Mouse (Mus musculus) C2C12 (cell line): ENCODE data around the gene Zfp184. TPM values are rescaled to one million over a fixed set of nuclear protein-coding genes. Genes with fewer than 3 reads are reported as not detected.

Experiments used
- H3K27me3 ChIP-seq: one replicate; pipeline ENCODE4 v1.6.1; 2011; ENCODE audit not compliant: control insufficient read depth, insufficient read depth, insufficient read length
- H3K36me3 ChIP-seq: one replicate; pipeline ENCODE4 v1.6.1; 2011; ENCODE audit not compliant: control insufficient read depth, insufficient read depth
- H3K4me3 ChIP-seq: one replicate; pipeline ENCODE4 v1.5.1; 2011; ENCODE audit warnings: mild to moderate bottlenecking, control low read depth; ENCODE audit not compliant: poor library complexity, insufficient read depth, severe bottlenecking
- H3K79me2 ChIP-seq: one replicate; pipeline ENCODE4 v1.6.1; 2011; ENCODE audit not compliant: control insufficient read depth, insufficient read depth
- H3K79me3 ChIP-seq: one replicate; pipeline ENCODE4 v1.6.1; 2011; ENCODE audit warnings: low read depth, control low read depth
- H3ac ChIP-seq: one replicate; pipeline ENCODE3; 2011; ENCODE audit warnings: low read depth; ENCODE audit not compliant: control insufficient read depth, insufficient read length
- CEBPB ChIP-seq: IDR thresholded peaks from one replicate; pipeline ENCODE4 v1.6.1; 2011; ENCODE audit warnings: low read depth, mild to moderate bottlenecking, control low read depth, moderate library complexity
- CTCF ChIP-seq: IDR thresholded peaks from one replicate; pipeline ENCODE4 v1.5.1; 2011; ENCODE audit not compliant: control insufficient read depth, insufficient read depth, insufficient read length
- FOSL1 ChIP-seq: IDR thresholded peaks from one replicate; pipeline ENCODE4 v1.8.0; 2011; ENCODE audit warnings: mild to moderate bottlenecking, low read length; ENCODE audit not compliant: poor library complexity, insufficient read depth, severe bottlenecking
- MAX ChIP-seq: IDR thresholded peaks from one replicate; pipeline ENCODE4 v1.6.1; 2011; ENCODE audit warnings: mild to moderate bottlenecking, control low read depth
- MYOD1 ChIP-seq: IDR thresholded peaks from one replicate; pipeline ENCODE4 v1.6.1; 2011; ENCODE audit warnings: low read depth; ENCODE audit not compliant: control insufficient read depth, insufficient read length
- MYOG ChIP-seq: IDR thresholded peaks from one replicate; pipeline ENCODE4 v1.6.1; 2011; ENCODE audit not compliant: control insufficient read depth, insufficient read length; ENCODE audit errors: extremely low read depth
- USF1 ChIP-seq: IDR thresholded peaks from one replicate; pipeline ENCODE4 v1.6.1; 2011; ENCODE audit warnings: low read depth, mild to moderate bottlenecking, control low read depth, moderate library complexity
- polyA plus RNA-seq: library from polyadenylated mRNA; unstranded; fragments of >200 nt; fragmentation: generic; extraction: Trizol; gene quantifications from one replicate; pipeline ENCODE4 v1.2.1, GENCODE M21; 2012; ENCODE audit warnings: missing spikeins

Zfp184 gene
- polyA plus RNA-seq, 1 experiment: 1.4 TPM

DNA sequence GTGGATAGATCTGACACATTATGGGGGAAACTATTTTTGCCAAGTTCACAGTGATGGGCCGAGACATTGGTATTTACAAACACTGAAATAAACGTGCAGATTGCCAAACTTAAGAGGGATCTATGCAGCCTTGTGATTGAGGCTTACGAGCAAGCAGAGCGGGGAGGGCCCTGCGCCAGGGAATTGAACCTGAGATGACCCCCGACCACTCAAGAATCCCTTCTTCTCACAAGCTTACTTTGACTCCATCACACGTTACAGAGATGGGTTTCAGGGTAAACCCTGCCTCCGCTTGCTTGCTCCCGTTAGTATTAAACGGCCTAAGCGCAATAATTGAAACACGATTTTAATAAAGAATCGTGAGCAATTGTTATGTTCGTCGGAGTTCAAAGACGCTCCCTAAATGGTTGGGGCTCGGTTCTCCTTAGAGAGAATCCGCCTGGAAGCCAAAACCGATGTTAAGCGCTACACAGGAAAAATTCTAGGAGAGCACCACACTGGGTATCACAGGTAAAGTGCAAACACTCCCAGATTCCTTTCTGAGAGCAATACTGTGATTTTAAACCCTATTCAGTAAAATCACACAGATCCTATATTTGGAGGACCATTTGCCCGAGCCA, 52.4 kb downstream of the Zfp184 start:
- Histone ChIP-seq H3K36me3 (no peaks in the 10 kb centered on the region), H3K4me3 (peak overlapping the region; percentile 28), H3K27me3 (no peaks in the 10 kb centered on the region), H3ac (no peak overlapping the region), H3K79me3 (no peaks in the 10 kb centered on the region), H3K79me2 (no peaks in the 10 kb centered on the region)
- TF ChIP-seq CTCF (no peak), MYOG (no peak), FOSL1 (no peak), MYOD1 (no peak), CEBPB (no peak), USF1 (no peak), MAX (no peak)

DNA sequence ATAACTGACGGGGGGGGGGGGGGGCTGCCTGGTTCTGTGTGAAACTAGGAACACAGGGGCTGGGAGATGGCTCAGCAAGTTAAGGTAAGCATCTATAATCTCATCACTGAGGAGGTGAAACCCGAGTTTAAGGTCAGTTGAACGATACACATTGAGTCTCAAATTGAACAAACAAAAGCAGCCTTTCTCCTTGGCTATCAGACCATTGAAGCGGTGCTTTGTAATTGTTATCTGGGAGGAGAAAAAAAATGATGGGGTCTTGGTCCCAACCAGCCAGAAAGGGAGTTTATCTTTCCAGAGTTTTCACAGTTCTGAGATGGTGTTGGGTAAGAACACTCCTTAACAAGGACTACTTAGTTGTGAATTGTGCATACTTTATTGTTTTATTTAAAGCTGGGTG, 52.9 kb downstream of the Zfp184 start:
- no peak overlapping the region for H3K4me3 ChIP-seq
- no peaks in the 10 kb centered on the region for H3K36me3 ChIP-seq
- TF ChIP-seq CTCF (no peak), MYOG (no peak), MYOD1 (no peak), CEBPB (no peak), USF1 (no peak), MAX (no peak), FOSL1 (no peak)
- no peak overlapping the region for H3ac ChIP-seq
- H3K79me2 ChIP-seq: no peaks in the 10 kb centered on the region
- no peaks in the 10 kb centered on the region for H3K79me3 ChIP-seq
- no peaks in the 10 kb centered on the region for H3K27me3 ChIP-seq

GRCm38 (mm10) chr13:21998412-21998811, 53.5 kb downstream of the Zfp184 start:
- Histone ChIP-seq H3K79me3 (no peaks in the 10 kb centered on the region), H3K4me3 (no peak overlapping the region), H3K27me3 (no peaks in the 10 kb centered on the region), H3ac (no peak overlapping the region), H3K79me2 (no peaks in the 10 kb centered on the region), H3K36me3 (no peaks in the 10 kb centered on the region)
- TF ChIP-seq CEBPB: no peak
- no peak for TF ChIP-seq FOSL1
- TF ChIP-seq CTCF: no peak
- no peak for TF ChIP-seq MAX
- TF ChIP-seq USF1: no peak
- TF ChIP-seq MYOG: no peak
- no peak for TF ChIP-seq MYOD1

DNA sequence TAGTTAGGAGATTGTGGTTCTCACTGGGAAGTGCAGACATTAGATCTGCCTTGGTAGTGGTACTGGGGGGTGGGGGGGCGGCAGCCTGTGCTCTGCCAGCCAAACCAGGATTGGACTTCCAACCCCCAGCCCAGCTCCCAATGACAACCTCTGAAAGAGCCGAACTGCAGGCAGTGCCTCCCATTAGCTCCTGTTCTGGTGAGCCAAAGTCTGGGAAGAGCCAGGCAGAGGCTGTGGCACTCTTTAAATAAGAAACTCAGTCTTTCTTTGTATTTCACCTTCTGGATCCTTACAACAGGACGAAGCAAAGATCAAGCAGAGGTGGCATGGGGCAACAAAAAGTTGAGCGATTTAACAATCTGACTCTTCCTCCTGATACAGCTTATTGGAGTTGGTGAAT, 54.3 kb downstream of the Zfp184 start:
- TF ChIP-seq CEBPB (no peak), CTCF (no peak), USF1 (no peak), MAX (no peak), FOSL1 (no peak), MYOD1 (no peak), MYOG (no peak)
- no peaks in the 10 kb centered on the region for H3K79me3 ChIP-seq
- H3K79me2 ChIP-seq: no peaks in the 10 kb centered on the region
- H3ac ChIP-seq: no peak overlapping the region
- H3K4me3 ChIP-seq: no peak overlapping the region
- no peaks in the 10 kb centered on the region for H3K36me3 ChIP-seq
- H3K27me3 ChIP-seq: no peaks in the 10 kb centered on the region

GRCm38 (mm10) chr13:22001346-22001745, 56.5 kb downstream of the Zfp184 start:
- no peak for TF ChIP-seq USF1
- no peak for TF ChIP-seq MYOD1
- no peak for TF ChIP-seq MAX
- no peak for TF ChIP-seq MYOG
- no peak for TF ChIP-seq CEBPB
- no peak for TF ChIP-seq CTCF
- no peak for TF ChIP-seq FOSL1
- Histone ChIP-seq H3K79me2 (no peaks in the 10 kb centered on the region), H3ac (no peak overlapping the region), H3K27me3 (no peaks in the 10 kb centered on the region), H3K36me3 (no peaks in the 10 kb centered on the region), H3K4me3 (no peak overlapping the region), H3K79me3 (no peaks in the 10 kb centered on the region)

DNA sequence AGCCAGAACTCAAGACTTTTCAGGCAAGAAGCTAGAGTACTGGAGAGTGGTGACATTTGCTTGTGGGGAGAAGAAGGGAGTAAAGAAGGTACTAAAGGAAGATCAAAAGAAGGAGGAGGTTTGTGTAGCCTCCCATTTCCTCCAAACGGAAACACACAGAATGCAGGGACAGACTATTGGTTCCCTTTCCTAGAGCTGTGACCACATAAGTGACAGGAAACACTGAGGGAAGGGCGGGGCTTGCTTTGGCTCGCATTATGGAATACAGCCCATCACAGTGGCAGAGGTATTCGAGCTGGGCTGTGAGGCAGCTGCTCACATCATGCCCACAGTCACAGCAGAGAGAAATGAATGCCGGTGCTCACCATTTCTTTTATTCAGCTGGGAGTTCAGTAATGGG, 56.9 kb downstream of the Zfp184 start:
- Histone ChIP-seq H3K79me3 (no peaks in the 10 kb centered on the region), H3K4me3 (no peak overlapping the region), H3K79me2 (no peaks in the 10 kb centered on the region), H3ac (no peak overlapping the region), H3K27me3 (peaks cover 3% of the 10 kb centered on the region), H3K36me3 (no peaks in the 10 kb centered on the region)
- TF ChIP-seq USF1 (no peak), CEBPB (no peak), CTCF (no peak), MYOG (no peak), MAX (no peak), MYOD1 (no peak), FOSL1 (no peak)
